Mouse (Mus musculus) cerebellum, postnatal 14 days (tissue): ENCODE measurements around the gene Atp1b1.

ENCODE experiments used
- DNase-seq, 2 experiments: peaks; one replicate each; pipeline ENCODE4 v3.0.0; 2021; ENCODE audit warnings: mixed read lengths in 2 of 2

The Atp1b1 gene

GRCm38 (mm10) chr1:164461726-164462125 lies 3.6 kb upstream of the Atp1b1 start:
- DNase-seq: peak; percentile 74 to 82

GRCm38 (mm10) chr1:164460921-164461697 lies 3.0 kb upstream of the Atp1b1 start:
- DNase-seq: peak in 1 of 2 experiments; percentile 20

- DNase-seq: no peak
Observed at GRCm38 (mm10) chr1:164459127-164459905, 1.2 kb upstream of the Atp1b1 start.

DNA sequence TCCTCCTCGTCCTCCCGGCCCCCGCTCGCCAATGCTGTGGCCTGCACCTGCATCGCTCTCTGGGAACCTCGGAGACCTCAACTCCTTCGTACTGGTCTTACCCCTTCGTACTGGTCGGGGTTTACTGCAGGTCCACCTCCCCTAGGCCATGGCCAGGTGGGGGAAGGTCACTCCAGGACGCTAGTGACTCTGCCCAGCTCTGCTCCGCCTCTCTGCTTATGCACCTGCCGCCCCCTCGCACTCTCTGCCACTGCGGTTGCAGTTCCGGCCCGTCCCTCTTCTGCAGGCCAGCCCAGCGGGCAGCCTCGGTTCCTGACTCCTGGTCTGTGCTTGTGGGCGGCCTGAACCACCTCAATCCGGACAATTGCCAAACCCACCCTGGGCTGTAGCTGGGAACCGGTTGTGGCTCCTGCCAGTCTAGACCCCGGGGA lies 481 bp upstream of the Atp1b1 start:
- DNase-seq: peak in 1 of 2 experiments; percentile 71

DNA sequence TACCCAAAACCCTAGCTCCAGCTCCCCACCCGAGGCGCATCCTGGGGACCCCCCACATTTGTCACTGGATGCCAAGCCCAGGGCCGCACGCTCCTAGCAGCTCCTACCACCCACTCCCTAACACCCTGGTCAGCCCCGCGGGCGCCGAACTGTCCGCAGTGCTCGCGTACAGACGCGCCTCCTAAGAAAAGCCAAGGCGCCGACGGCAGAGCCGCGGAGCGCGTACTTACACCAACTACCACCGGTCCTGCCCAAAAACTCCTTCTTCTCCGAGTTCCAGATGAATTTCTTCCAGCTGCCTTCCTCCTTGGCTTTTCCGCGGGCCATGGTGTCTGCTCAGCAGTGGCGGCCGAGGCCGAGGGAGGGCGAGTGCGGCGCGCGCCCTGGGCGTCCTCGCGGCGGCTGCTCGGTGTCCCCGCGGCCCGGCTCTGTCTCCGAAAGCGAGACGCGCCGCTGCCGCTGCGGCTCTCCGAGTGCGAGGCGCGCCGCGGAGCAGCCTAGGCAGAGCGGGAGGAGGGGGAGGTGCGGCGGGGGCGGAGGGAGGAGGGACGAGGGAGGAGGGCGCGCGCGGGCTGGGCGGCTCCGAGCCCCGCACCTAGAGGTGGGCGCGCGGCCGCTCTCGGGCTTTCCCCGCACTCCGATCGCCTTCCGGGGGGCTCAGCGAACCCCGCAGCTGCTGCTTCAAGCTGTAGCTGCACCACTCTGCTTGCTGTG lies 467 bp downstream of the Atp1b1 start:
- peak; percentile 86 to 88 for DNase-seq

DNA sequence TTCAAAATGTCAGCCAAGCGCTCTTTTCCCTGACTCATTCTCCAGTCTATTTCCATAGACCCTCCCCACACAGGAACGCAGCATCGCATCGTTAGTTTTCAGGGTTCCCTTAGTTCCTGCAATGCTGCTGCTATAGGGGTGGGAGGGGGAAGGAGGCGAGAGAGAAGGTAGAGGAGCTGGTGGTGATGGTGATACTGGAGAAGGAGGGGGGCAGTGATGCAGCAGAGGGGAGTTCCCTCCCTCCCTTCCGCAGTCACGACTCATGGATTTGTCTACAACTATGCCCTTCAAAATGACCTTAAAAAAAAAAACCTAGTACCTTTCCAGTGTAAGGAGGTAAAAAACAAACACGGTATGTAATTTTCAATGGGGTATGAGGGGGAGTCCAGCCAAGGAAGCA lies 1.4 kb downstream of the Atp1b1 start:
- peak; percentile 56 to 67 for DNase-seq

DNA sequence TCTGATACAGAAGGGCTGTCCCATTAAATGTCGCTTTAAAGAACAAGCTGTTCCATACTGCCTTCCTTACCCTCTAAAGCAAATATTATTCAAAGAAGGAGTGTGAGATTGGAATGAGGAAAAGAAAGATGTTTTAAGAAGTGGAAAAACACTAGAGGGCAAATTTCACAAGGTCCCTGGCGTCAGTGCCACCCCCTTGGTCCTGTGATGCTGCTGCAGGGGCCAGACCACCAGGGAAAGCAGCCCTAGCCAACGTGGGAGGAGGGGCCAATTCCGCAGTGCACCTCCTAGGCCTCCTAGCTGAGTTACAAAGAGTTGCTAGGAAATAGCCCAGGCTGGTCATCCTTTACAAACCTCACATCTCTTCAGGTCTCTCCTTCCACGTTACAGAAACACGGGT lies 2.1 kb downstream of the Atp1b1 start:
- DNase-seq: peak; percentile 71 to 73

GRCm38 (mm10) chr1:164455614-164456013 lies 2.5 kb downstream of the Atp1b1 start:
- peak; percentile 74 to 76 for DNase-seq

DNA sequence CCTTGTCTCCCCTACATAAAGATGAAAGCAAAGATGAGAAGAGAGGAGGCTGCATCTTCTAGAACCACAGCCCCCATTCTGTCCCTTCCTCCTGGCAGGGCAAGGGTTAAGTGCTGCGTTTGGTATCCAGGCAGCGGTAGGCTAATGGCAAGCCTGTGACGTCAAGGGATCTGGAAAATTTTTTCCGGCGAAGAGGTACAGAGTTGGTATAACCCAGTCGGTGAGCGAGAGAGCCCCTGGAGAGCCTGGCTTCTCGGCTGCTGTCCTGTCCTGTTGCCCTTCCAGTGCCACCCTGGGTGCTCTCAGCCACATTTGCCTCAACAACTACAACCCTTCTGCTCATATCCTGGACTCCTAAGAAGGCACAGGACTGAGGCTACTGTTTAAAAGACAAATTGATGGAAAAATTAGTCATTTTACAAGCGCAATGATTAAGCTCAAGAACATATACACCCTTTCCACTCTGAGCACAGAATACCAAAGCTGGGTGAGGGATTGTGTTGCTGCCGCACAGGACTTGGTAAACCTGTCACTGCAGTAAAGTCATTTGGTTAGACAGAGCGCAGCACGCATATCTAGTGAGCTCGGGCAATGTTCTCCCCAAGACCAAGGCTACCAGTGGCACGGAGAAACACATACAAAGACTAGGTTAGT lies 3.3 kb downstream of the Atp1b1 start:
- peak; percentile 65 to 66 for DNase-seq

DNA sequence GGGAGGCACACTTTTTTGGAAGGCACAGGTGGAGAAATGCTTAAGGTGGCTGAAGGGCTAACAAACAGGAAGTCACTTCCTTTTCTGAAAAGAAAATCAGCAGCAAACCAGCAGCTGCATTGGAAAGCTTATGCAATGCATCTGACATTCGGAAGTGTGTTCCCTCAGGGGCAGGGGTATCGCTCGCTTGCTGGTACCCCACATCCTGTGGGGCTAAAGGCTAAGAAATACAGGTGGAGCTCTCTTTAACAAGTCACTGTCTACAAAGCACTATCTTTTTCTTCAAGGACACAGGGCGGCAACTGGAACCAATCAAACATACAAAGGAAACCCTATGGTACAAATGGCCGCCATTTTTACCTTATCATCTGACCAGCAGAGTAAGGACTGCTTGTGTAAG lies 4.4 kb downstream of the Atp1b1 start:
- DNase-seq: no peak

DNA sequence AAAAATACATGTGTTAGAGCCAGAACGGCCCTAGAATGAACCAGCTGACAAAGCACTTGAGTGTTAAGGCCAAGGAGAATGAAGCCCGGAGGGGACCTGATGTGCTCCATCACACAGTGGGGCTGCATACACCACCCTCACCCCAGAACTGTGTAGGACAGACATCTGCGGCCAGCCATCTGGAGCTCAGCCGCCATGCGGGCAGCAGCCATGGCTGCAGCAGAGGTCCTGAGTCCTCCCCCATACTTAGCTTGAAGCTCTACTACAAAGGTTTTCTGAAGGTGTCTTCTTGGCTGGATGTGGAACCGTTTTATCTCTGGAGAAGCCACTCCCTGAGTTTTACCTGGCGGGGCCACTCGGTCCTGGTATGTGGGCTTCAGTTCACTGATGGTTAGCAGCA lies 5.0 kb downstream of the Atp1b1 start:
- no peak for DNase-seq

DNA sequence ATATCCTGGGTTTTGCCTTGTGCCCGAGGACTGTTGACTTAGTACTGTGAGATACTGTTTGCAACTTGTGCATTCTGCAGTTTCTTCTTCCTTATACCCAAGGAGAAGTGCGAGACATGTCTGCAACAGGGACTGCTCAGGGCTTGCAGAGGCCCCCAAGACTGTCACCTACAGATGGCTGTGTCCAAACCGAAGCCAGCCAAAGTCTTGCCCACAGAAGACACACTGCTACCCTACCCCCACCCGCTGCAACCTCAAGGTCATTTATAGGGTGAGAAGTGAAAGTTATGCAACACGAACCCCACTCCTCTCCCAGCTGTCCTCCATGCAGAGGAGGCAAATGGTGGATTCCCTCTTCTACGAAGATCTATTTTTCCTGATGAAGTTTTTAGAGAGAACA lies 5.6 kb downstream of the Atp1b1 start:
- no peak for DNase-seq

DNA sequence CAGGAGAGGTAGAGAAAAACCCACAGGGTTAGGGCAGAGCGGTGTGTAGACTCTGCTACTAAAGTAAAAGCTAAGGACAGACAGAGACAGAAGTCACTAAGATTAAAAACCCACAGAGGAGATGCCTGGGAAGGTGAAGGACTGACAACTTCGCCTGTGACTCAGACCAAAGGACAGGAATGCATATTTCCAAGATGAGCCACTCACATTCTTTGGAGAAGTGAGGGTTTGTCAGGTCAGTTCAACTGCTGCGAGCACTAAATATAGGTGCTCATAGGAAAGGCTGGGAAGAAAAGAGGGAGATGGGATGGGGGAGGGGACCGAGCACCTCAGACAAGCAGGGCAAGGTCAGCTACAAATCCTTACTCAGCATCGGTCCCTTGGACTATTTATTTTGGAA lies 6.8 kb downstream of the Atp1b1 start:
- DNase-seq: no peak

GRCm38 (mm10) chr1:164450644-164451043 lies 7.5 kb downstream of the Atp1b1 start:
- DNase-seq: no peak

DNA sequence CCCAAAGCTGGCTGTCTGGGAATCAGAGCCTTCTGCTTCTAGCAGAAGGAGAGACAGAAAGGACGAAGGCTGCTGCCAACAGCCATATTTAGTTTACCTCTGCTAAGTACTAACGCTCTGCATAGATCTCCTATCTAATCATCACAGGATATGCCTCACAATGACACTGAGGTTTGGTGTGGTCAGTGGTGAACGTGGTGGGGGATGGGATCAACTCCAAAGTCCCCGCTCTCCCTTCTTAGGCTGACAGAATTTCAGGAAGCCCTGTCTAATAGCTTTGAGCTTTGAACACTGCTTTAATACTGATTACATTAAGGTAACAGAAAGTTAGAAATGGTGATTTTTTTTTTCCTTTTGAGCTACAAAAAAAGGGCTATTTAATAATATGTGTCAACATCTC lies 7.9 kb downstream of the Atp1b1 start:
- DNase-seq: no peak

GRCm38 (mm10) chr1:164449626-164450025 lies 8.5 kb downstream of the Atp1b1 start:
- DNase-seq: peak in 1 of 2 experiments; percentile 20

DNA sequence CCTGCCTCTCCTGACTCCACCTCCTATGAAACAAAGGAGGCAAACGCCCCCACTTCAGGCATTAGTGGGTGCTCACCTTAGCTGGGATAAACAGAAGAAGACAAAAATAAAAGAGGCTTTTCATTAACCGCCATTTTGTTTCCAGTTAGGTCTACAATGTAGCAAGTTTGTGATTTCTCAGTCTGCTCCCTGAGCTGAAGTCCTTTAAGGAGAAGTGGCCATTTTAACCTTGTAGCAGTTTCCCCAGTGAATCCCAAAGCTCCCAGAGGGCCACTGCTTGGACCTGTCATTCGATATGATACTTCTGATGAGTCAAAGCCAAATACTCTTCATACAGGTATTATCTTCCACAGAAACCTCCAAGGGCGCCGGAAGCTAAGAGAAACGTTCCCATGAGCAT lies 10.6 kb downstream of the Atp1b1 start:
- no peak for DNase-seq

- no peak for DNase-seq
Observed at GRCm38 (mm10) chr1:164446535-164446934, 11.6 kb downstream of the Atp1b1 start.

- no peak for DNase-seq
Observed at GRCm38 (mm10) chr1:164445620-164446162, 12.5 kb downstream of the Atp1b1 start.

DNA sequence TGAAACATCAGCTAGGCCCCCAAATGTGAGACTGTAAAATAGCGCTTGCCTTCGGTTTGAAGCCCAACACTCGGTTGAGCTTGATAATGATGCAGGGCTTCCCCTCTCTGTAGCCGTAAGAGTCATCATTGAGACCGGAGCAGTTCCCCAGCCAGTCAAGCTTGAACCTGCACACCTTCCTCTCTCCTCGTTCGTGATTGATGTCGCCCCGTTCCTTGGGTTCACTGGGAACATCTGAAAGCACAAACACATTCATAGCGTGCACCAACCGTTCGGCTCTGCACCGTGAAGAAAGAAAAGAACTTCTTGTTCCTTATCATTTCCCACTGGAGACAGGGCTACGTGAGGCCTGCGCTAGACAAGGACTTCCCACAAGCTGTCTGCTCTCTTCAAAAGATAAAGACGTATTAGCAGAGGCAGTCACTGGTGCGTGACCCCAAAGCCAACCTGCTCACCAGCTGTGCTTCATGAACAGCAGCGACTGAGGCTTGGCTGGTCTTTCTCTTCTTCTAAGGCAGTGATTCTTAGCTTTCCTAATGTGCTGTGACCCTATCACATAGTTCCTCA lies 16.7 kb downstream of the Atp1b1 start:
- DNase-seq: no peak

GRCm38 (mm10) chr1:164440708-164441407 lies 17.3 kb downstream of the Atp1b1 start:
- no peak for DNase-seq

GRCm38 (mm10) chr1:164440230-164440629 lies 17.9 kb downstream of the Atp1b1 start:
- DNase-seq: no peak
